Mouse (Mus musculus): ENCODE measurements at regions not wholly inside any gene's neighbourhood (a gene's known extent, or its start where the extent isn't known, plus 50 kb on each side); places are given as distances from the start of the nearest gene placed in this dataset.

GRCm38 (mm10) chr7:71488016-71488650 is 136.8 kb upstream of the Gm10295 start:
- DNase-seq (ENCODE audit: low spot score), result no peak

- DNase-seq (ENCODE audit: low spot score), result no peak
Measured at GRCm38 (mm10) chr7:71475383-71475782, 124.1 kb upstream of the Gm10295 start.

GRCm38 (mm10) chr7:71472384-71473141 is 121.3 kb upstream of the Gm10295 start:
- no peak for DNase-seq (ENCODE audit: low spot score)

GRCm38 (mm10) chr7:71471658-71472383 is 120.5 kb upstream of the Gm10295 start:
- peak; percentile 9 for DNase-seq (ENCODE audit: low spot score)

GRCm38 (mm10) chr7:71471319-71471657 is 120.0 kb upstream of the Gm10295 start:
- no peak for DNase-seq (ENCODE audit: low spot score)

GRCm38 (mm10) chr7:71470418-71470817 is 119.1 kb upstream of the Gm10295 start:
- DNase-seq (ENCODE audit: low spot score), result no peak

GRCm38 (mm10) chr7:71469951-71470350 is 118.7 kb upstream of the Gm10295 start:
- no peak for DNase-seq (ENCODE audit: low spot score)

- no peak for DNase-seq (ENCODE audit: low spot score)
Measured at GRCm38 (mm10) chr7:71467436-71468127, 116.3 kb upstream of the Gm10295 start.

GRCm38 (mm10) chr7:71464127-71464526 is 112.8 kb upstream of the Gm10295 start:
- no peak for DNase-seq (ENCODE audit: low spot score)

GRCm38 (mm10) chr7:71463565-71463964 is 112.3 kb upstream of the Gm10295 start:
- DNase-seq (ENCODE audit: low spot score), result no peak

- DNase-seq (ENCODE audit: low spot score), result no peak
Measured at GRCm38 (mm10) chr7:71459805-71460204, 108.5 kb upstream of the Gm10295 start.

- no peak for DNase-seq (ENCODE audit: low spot score)
Measured at GRCm38 (mm10) chr7:71458104-71458754, 106.9 kb upstream of the Gm10295 start.

GRCm38 (mm10) chr7:71457409-71458103 is 106.3 kb upstream of the Gm10295 start:
- DNase-seq (ENCODE audit: low spot score), result no peak

- DNase-seq (ENCODE audit: low spot score), result no peak
Measured at GRCm38 (mm10) chr7:71456421-71456820, 105.1 kb upstream of the Gm10295 start.

GRCm38 (mm10) chr7:71440330-71441240 is 89.3 kb upstream of the Gm10295 start:
- no peak for DNase-seq (ENCODE audit: low spot score)

GRCm38 (mm10) chr7:71425982-71426381 is 74.7 kb upstream of the Gm10295 start:
- DNase-seq (ENCODE audit: low spot score), result no peak

GRCm38 (mm10) chr7:71419261-71419660 is 68.0 kb upstream of the Gm10295 start:
- DNase-seq (ENCODE audit: low spot score), result no peak

GRCm38 (mm10) chr7:71418856-71419255 is 67.6 kb upstream of the Gm10295 start:
- DNase-seq (ENCODE audit: low spot score), result no peak

GRCm38 (mm10) chr7:71414756-71415155 is 63.5 kb upstream of the Gm10295 start:
- no peak for DNase-seq (ENCODE audit: low spot score)

GRCm38 (mm10) chr7:71413121-71413520 is 61.8 kb upstream of the Gm10295 start:
- DNase-seq (ENCODE audit: low spot score), result no peak
